Mouse (Mus musculus): ENCODE data around the gene Dok1.

Dok1 gene

DNA sequence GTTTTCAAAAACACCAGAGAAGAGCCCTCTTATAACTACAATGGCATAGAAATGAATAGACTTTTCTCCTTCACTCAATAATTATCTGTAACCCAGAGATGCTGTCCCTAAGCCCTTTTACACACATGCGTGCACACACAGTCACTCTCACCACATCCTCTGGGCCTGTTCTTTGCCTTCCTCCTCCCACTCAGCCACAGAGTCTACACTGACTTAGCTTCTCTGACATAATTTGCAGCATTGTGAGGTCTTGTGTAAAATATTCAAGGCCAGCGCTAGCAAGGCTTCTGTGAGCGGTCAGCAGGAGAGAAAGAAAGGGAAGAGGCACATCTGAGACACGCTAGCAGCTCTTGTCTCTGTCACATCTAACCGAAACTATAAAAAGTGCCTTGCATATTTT is 19.8 kb downstream of the Dok1 start:
- DNase-seq: no peak

DNA sequence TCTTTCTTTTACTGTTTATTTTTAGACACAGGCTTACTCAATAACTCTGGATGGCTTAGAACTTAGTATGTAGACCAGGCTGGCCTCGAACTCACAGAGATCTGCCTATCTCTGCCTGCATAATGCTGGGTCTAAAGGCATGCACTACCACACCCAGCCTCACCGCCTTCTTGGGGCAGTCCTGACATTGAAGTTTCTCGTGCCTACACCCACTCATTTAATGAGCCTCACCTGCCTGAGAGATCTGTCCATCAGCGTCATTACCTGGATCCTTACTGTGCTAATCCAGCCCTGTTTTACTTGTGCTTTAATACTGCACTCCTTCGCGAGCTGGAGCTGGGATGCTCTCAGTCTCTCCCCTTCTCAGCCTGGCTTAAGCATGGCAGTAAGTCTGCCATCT is 21.5 kb downstream of the Dok1 start:
- no peak for DNase-seq

DNA sequence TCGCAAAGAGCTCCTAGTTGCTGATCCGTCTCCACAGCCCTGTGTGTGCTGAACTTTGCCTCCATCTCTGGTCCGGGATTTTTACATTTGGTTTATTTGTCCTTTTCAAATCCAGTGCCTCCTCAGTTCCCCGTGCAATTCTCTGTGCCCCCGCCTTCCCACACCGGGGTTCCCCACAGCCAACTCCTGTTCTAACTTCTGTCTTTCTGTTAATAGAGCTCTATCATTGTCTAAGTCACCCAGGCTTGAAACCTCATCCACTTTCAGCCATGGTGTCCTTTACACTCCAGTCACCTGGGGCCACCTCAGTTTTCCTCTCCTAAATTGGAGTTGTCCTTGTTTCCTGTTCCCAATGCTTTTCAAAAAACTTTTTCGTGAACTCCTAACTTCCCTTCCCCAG is 22.0 kb downstream of the Dok1 start:
- DNase-seq: peak; percentile 81

DNA sequence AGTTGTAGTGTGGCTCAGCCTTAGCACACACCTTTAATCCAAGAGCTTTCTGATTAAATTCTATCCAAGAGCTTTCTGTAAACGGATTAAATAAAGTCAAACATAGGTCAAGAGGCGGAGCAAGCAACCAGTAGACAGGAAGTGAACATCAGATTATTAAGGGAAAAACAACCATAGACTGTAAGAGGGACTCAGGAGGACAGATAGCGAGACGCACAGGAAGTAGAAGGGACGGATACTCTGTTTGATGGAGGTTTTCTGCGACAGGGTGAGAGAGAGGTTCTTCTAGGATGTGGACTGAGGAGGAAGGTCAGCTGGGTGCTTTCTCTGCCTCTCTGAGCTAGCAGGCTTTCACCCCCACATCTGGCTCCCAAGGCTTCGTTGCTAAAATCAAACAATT is 23.3 kb downstream of the Dok1 start:
- no peak for DNase-seq

DNA sequence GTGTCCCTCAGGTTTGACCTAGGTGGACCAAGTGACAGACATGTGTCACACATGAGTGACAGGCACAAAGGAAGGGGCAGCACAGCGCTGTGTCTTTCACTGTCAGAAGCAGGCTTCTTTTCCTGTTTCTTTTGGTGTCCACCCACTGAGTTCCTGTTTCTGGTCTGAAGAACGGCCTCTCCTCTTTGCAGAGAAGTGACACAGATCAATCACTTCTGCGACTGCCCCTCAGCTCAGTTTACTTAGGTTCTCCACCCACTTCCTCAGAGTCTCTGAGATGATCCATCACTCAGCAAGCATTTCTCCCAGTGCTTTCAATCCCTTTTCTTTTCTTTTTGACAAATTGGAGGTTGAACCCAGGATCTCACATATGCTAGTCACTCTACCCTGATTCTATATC is 24.6 kb downstream of the Dok1 start:
- peak; percentile 91 for DNase-seq

DNA sequence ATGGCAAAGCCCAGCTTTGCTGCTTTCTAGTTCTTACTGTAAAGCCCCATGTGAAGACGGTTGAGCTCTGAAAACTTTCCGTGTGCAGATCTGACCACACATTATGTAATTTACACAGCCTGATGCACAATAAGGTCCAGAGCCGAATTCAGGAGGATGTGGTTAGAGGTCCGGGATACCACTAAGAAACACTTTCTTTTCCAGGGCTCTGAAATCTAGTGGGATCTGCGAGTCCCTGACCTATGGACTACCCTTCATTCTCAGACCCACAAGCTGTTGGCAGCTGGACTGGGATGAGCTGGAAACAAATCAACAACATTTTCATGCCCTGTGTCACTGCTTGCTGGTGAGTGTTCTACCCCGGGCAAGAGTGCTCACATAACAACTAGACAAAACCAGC is 27.2 kb downstream of the Dok1 start:
- no peak for DNase-seq

DNA sequence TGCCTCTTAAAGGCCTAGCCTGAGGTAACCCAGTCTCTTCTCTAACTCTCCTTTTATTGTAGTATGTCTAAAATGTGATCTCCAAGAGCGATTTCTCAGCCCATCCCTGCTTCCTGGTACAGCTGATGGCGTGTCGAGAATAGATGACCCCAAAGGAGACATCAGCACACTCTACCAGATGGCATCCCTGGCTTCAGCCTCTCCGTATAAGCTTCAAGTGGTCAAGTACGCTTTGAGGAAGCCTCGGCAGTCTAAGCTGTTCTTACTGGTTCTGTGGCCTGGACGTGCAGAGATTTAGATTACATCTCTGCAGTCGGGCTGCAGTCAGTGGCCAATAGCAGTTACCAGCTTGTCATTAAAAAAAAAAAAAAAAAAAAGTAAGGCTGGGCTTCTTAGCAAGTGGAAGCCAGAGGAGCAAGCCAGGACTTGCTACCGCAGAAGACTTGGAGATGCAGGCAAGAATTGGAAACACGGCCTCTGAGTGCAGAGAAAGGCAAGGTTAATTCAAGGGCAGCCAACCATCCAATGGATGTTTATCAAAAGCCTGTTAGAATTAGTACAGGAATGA is 27.7 kb downstream of the Dok1 start:
- peak; percentile 88 for DNase-seq

DNA sequence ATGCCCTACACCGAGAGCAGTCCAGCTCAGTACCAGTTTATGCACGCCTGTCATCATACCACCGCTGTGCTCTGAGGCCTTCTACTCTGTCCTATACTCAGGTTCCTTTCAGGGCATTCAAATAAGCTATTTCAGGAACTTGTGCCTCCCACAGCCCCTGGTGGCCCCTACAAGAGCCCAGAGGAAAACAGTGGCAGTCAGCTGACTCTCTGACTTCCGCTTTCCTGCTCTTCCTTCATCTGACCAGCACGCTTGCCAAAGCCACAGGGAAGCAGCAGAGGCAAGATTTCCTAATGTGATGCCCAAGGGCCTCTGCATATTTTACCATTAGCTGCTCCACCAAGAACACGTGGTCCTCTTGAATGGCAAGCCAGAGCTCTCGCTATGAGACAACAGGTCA is 28.4 kb downstream of the Dok1 start:
- DNase-seq: peak; percentile 98

DNA sequence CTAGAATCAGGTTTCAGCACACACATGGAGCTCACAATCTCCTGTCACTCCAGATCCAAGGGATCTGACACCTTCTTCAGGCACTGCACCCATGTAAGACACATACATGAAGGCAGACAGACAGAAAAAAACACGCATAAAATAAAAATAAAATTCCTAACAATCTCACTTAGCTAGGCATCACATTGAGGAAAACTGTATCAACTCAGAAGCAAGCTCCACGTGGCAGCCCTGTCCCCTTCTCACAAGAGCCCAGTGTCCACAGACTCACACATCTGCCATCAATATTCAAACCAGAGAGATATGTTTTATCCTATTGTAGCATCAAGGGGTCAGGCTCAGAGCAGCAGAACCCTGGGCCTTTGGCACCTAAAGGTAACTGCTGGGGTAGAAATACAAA is 29.0 kb downstream of the Dok1 start:
- peak; percentile 88 for DNase-seq

DNA sequence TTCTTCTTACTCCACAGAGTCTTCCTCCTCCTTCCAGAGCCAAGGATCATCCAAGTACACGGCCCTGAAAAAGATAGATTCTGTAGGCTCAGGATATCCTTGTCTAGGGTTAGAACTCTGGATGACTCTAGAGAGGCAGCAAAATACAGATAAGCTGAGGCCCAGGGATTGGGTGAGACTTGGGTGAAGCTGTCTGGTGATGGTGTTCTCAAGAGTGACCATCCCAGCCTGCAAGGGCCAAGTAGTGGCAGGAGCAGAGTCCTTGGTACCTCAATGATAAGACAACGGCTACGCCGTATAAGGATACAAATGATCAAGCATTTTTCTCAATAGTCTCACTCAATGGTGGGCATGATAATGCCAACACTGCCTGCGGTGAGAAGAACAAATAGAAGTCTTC is 29.4 kb downstream of the Dok1 start:
- DNase-seq: peak; percentile 82

DNA sequence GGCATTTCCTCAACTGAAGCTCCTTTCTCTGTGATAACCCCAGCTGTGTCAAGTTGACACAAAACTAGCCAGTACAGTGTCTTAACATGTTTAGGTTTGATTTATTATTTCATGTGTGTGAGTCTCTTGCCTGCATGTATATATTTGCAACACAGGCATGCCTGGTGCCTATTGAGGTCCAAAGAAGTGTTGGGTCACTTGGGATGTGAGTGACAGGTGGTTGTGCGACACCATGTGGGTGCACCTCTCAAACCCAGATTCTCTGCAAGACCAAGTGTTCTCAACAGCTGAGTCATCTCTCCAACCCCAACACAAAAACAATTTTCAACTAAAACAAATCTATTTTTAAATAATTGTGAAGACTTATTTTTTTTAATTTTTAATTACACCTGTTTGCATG is 30.2 kb downstream of the Dok1 start:
- DNase-seq: peak; percentile 74

DNA sequence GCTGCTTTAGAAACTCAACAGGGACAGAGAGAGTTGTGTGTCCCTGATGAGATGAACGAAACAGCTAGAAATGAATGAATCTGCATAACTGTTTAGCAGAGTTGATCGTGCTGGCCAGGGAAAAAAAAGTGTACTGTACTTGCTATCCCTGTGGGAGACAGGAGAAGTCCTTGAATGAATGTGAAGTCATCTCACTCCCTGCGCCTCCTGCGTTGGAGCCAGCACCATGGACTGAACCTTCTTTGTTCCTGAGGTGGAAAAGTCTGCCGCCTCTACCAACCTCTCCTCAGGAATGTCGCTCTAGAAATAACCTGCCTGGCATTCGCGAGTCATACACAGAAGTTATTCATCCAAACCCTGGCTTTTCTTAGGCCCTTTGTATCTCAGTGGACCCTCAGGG is 33.3 kb downstream of the Dok1 start:
- peak; percentile 69 for DNase-seq

DNA sequence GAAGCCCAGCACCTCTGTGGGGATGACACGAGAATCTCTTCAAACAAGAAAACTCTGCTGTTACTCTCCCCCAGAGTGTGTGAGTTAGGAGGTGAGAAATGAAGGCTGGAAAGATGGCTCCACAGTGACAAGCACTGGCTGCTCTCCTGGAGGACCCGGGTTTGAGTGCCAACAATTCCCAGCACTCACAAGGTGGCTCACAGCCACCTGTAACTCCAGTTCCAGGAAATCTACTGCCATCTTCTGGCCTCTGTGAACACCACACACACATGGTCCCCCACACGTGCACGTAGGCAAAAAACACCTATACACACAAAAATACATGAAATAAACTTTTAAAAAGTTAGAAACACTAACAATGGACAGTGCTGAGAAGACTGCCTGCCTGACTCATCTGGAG is 34.9 kb downstream of the Dok1 start:
- peak; percentile 79 for DNase-seq

DNA sequence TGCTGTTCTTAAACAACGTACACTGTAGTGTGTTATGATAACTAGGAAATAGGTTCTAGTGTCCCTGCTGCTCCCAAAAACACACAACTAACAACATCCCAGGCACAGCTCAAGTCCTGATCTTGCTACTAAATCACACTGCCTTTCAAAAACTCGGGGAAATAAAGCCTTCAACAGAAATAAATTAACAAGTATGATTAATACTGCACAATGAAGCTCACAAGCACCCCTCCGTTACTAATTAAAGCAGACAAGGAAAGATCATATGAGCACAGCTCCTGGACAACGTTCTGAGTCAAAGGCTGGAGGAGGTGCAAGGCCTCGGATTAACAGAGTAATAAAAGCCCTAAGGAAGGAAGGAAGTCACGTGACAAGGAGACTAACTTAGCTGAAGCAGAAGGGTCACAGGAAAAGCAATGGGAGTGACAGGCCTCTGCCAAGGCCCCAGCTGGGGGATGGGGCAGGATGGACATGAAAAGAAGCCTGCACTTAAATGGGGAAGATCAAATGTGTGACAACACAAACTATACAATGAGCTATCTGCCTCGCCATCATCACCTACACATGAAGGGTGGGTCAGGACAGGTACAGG is 35.7 kb downstream of the Dok1 start:
- peak; percentile 98 for DNase-seq

DNA sequence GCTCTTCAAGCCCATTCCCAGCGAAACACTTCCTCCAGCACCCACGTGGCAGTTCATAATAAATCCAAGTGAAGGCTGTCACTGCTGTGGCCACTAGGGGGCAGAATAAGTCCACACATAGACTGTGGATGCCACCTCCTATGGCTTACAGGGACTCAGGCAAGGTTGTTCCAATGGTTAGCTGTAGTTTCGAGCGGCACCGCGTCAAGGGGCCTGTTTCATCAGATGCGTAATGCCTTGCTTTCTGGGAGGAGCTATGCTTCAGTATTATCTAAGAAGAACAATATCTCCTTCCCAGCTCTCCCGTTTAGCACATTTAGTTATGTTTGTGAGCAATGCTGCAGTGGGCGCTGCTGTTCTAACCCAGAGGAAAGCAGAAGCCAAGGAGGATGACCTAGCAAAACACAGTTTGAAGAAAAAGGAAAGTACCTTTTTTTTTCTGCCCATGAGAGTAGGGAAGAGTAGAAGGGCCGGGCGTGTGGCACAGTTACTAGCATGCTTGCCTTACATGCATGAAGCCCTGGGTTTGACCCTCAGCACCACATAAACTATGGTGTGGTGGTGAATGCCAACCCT is 36.4 kb downstream of the Dok1 start:
- DNase-seq: peak; percentile 99

DNA sequence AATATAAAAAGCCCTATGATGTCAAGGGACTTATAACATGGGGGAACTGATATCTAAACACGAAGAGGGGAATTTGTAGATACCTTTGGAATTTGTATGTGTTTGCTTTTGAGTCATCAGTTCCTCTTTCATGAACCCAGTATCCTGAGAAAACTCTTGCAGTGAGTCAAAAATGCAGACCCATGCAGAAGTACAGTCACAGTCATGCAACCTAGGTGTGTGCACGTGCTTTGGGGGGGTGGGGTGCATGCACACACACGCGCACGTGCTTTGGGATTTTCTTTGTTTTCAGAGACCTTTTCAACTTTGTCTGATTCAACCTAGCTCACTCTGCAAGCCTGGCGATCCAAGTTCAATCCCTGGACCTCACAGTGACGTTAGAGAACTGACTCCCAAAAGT is 38.9 kb downstream of the Dok1 start:
- peak; percentile 76 for DNase-seq

DNA sequence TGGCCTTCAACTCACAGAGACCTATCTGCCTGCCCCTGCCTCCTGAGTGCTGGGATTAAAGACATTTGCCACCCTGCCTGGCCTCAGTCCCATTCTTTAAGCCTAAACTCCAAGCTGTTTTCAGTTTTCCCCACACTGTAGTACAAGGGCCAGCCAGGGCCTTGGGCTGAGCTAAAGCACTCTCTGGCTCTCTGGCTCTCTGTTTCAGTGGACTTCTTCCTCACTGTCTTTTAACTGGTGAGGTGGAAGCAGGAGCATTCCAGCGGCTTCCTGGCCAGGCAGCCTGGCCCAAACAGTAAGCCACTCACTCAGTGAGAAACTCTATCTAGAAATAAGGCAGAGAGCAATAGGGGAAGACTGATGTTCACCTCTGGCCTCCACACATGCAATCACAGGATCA is 39.6 kb downstream of the Dok1 start:
- DNase-seq: peak; percentile 61

DNA sequence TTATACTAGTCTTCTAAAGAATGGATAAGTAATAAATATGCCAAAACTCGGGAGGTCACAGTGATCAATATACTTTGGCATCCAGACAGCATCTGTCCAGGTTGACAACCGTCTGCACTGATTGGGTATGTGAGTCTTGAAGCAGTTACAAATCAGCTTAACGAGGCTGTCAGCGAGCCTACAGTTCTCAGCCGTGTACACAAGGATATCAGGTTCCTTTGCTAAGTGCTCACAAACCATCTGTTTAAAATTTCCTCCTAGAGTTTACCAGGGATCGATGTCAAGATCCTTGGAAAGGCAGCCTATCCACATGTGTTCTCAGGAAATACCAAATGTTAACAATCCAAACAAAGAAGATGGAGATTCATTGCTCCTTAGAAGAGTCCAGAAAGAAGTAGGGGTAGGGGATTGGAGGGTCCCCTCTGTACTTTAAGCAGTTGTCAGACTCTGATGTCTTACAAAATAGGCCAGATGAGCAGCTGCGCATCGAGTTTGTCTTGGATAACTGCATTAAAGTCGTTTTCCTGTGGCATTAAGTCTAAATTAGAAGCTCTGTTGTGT is 45.8 kb downstream of the Dok1 start:
- peak; percentile 7 for DNase-seq
